Mouse (Mus musculus): ENCODE data around the gene Nr2f1. TPM values are rescaled to one million over a fixed set of nuclear protein-coding genes. Genes with fewer than 3 reads are reported as not detected.

Gene Nr2f1
- polyA plus RNA-seq, 1 experiment from 2014 or later: 5.2 TPM

DNA sequence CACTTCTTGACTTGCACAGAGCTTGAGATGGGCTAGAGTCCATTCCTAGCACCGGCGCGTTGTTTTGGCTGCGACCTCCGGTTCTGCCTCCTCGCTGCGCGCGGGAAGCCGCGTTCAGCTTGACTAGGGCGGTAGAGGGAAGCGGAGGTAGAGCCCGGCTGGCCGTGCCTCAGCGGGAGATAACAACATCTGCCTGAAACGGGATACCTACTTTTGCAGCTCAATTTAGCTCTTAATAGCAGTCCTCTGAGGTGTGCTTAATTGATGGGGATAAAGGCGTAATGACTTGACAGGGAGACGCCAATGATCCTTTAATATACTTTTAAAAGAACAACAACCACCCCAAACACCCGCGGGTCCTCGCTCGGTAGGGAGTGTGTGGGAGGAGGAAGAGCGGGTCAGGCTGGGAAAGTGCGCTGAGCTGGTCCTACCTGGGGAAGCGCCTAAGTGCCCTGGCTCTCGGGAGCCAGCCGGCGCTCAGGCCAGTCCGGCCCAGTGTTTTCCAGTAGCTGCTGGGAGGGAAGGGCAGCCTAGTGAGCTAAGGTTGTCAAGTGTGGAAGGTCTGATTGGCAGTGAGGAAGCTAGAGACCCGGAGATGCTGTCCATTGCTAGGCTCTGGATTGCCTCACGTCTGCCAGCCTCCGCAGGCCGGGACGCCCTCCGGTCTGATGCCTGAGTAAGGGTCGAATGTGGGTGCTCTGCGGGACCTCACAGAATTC lies 10.6 kb upstream of the Nr2f1 start:
- peak overlapping the region; percentile 59 for H3K4me2 ChIP-seq (ENCODE audit: low read length)
- H3K9me3 ChIP-seq (ENCODE audit: control insufficient read depth, low read length): no peaks in the 10 kb centered on the region
- 1% methylated on average over 38 of the region's 38 CpGs for WGBS
- H3K36me3 ChIP-seq (ENCODE audit: control insufficient read depth, insufficient read depth, low read length): no peaks in the 10 kb centered on the region
- peak overlapping the region; percentile 1; the same call in 1 of the 2 replicates for H3K9ac ChIP-seq (ENCODE audit: low read length)
- H3K27me3 ChIP-seq (replicated peaks; ENCODE audit: control insufficient read depth, insufficient read depth, low read length): peaks cover 62% of the 10 kb centered on the region
- no peak overlapping the region for H3K27ac ChIP-seq (ENCODE audit: low read depth)
- ATAC-seq (replicated peaks; ENCODE audit: low FRiP score, low TSS enrichment, low read depth): peak; percentile 40; the same call in 1 of the 2 replicates
- H3K4me1 ChIP-seq (replicated peaks; ENCODE audit: control insufficient read depth, insufficient read depth, low read length): no peaks in the 10 kb centered on the region
- H3K4me3 ChIP-seq (ENCODE audit: low read depth, low read length): peak overlapping the region; percentile 25
- peak; percentile 68 for DNase-seq (ENCODE audit: low spot score)

DNA sequence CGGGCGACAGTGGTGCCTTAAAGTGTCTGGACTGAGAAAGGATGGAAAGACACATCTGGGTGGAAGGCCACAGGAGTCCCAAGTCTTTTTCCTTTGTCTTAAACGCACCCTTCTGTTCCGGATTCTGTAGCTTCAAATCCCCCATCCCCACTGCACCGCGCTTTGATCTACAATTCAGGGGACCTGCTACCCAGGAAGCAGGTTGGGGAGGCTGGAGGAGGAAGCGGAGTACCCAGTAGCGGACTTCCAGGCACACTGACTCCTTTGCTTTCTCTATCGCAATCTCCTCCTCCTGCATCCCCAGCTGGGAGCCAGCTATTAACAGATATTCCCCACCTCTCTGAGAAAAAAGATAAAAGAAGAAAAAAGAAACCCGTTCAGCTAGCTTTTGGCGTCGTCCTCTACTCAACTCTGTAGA lies 10.1 kb upstream of the Nr2f1 start:
- no peak overlapping the region for H3K27ac ChIP-seq (ENCODE audit: low read depth)
- no peak overlapping the region for H3K9ac ChIP-seq (ENCODE audit: low read length)
- no peaks in the 10 kb centered on the region for H3K9me3 ChIP-seq (ENCODE audit: control insufficient read depth, low read length)
- no peaks in the 10 kb centered on the region for H3K4me1 ChIP-seq (replicated peaks; ENCODE audit: control insufficient read depth, insufficient read depth, low read length)
- no peak for ATAC-seq (replicated peaks; ENCODE audit: low FRiP score, low TSS enrichment, low read depth)
- WGBS: 6% methylated on average over 12 of the region's 12 CpGs
- no peaks in the 10 kb centered on the region for H3K36me3 ChIP-seq (ENCODE audit: control insufficient read depth, insufficient read depth, low read length)
- peak overlapping the region; percentile 59 for H3K4me2 ChIP-seq (ENCODE audit: low read length)
- H3K4me3 ChIP-seq (ENCODE audit: low read depth, low read length): peak overlapping the region; percentile 25
- H3K27me3 ChIP-seq (replicated peaks; ENCODE audit: control insufficient read depth, insufficient read depth, low read length): peaks cover 68% of the 10 kb centered on the region
- DNase-seq (ENCODE audit: low spot score): no peak

DNA sequence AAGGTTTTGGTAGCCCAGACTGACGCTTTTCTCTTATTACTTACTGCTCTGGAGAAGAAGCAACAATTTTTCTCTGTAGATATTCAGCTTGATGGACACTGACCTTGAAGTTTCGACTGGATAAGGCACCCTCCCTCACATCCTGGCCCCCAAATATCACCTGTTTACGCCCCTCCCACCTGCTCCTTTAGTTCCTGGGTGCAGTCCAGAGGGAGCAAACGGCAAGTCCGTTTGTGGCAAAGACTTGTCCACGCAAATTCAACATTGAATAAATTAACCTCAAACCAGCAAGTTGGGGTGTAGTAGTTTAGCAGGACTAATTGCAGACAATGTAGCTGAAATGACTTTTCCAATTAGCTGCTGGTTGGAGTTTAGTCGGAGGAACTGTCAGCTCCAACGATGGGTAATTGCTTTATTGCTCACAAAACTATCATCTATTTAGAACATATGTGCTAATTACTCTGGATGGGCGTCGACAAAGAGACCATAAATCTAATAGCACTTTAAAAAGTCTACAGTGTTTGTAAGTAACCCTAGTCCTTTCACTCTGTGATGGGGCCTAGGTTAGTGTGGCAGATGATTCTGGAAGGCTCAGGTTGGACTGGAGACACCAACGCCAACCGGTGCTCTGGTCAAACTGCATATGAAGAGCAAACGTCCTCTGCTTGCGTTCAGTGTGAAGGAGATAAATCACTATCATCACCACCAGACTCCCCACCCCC lies 9.3 kb upstream of the Nr2f1 start:
- WGBS: 39% methylated on average over 14 of the region's 14 CpGs
- peaks cover 75% of the 10 kb centered on the region for H3K27me3 ChIP-seq (replicated peaks; ENCODE audit: control insufficient read depth, insufficient read depth, low read length)

GRCm38 (mm10) chr13:78207796-78208645 lies 8.5 kb upstream of the Nr2f1 start:
- peaks cover 75% of the 10 kb centered on the region for H3K27me3 ChIP-seq (replicated peaks; ENCODE audit: control insufficient read depth, insufficient read depth, low read length)
- no peak overlapping the region for H3K9ac ChIP-seq (ENCODE audit: low read length)
- no peaks in the 10 kb centered on the region for H3K9me3 ChIP-seq (ENCODE audit: control insufficient read depth, low read length)
- no peak overlapping the region for H3K4me3 ChIP-seq (ENCODE audit: low read depth, low read length)
- no peaks in the 10 kb centered on the region for H3K36me3 ChIP-seq (ENCODE audit: control insufficient read depth, insufficient read depth, low read length)
- no peak overlapping the region for H3K4me2 ChIP-seq (ENCODE audit: low read length)
- WGBS: 38% methylated on average over 12 of the region's 12 CpGs
- DNase-seq (ENCODE audit: low spot score) (no peak), ATAC-seq (replicated peaks; ENCODE audit: low FRiP score, low TSS enrichment, low read depth) (no peak)
- no peaks in the 10 kb centered on the region for H3K4me1 ChIP-seq (replicated peaks; ENCODE audit: control insufficient read depth, insufficient read depth, low read length)
- no peak overlapping the region for H3K27ac ChIP-seq (ENCODE audit: low read depth)

More for the DNA sequence above, 9.3 kb upstream of the Nr2f1 start:
- Histone ChIP-seq H3K4me2 (ENCODE audit: low read length) (no peak overlapping the region), H3K4me1 (replicated peaks; ENCODE audit: control insufficient read depth, insufficient read depth, low read length) (no peaks in the 10 kb centered on the region), H3K4me3 (ENCODE audit: low read depth, low read length) (no peak overlapping the region), H3K36me3 (ENCODE audit: control insufficient read depth, insufficient read depth, low read length) (no peaks in the 10 kb centered on the region), H3K9me3 (ENCODE audit: control insufficient read depth, low read length) (no peaks in the 10 kb centered on the region), H3K9ac (ENCODE audit: low read length) (no peak overlapping the region), H3K27ac (ENCODE audit: low read depth) (no peak overlapping the region)
- DNase-seq (ENCODE audit: low spot score) (no peak), ATAC-seq (replicated peaks; ENCODE audit: low FRiP score, low TSS enrichment, low read depth) (no peak)

DNA sequence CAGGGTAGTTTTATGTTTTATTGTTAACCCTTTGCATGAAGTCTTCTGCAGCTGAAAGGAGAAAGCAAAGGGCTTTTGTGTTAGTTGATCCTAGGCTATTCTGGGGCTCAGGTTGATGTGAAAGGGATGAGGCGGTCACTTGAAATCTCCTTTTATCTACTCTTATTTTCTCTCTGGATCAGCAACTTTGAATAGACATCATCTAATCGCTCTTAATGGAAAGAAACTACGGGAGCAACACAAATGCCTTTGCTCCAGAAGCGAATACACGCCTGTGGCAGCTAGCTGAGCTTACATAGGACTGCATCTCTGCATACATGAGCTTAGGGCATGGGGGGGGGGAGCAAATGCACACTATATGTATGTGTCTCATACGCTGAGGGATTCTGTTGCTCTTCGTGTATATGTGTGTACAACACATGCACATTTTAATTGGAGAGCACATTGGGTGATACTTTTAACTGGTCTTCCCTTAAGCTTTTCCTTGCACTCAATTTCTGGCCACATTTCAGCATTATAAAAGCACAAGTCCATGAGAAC lies 7.4 kb upstream of the Nr2f1 start:
- H3K4me2 ChIP-seq (ENCODE audit: low read length): no peak overlapping the region
- no peaks in the 10 kb centered on the region for H3K9me3 ChIP-seq (ENCODE audit: control insufficient read depth, low read length)
- 62% methylated on average over 7 of the region's 7 CpGs for WGBS
- ATAC-seq (replicated peaks; ENCODE audit: low FRiP score, low TSS enrichment, low read depth): no peak
- H3K36me3 ChIP-seq (ENCODE audit: control insufficient read depth, insufficient read depth, low read length): no peaks in the 10 kb centered on the region
- peaks cover 75% of the 10 kb centered on the region for H3K27me3 ChIP-seq (replicated peaks; ENCODE audit: control insufficient read depth, insufficient read depth, low read length)
- H3K9ac ChIP-seq (ENCODE audit: low read length): no peak overlapping the region
- H3K4me1 ChIP-seq (replicated peaks; ENCODE audit: control insufficient read depth, insufficient read depth, low read length): no peaks in the 10 kb centered on the region
- no peak overlapping the region for H3K27ac ChIP-seq (ENCODE audit: low read depth)
- H3K4me3 ChIP-seq (ENCODE audit: low read depth, low read length): no peak overlapping the region
- no peak for DNase-seq (ENCODE audit: low spot score)

GRCm38 (mm10) chr13:78205426-78205825 lies 5.9 kb upstream of the Nr2f1 start:
- no peak overlapping the region for H3K9ac ChIP-seq (ENCODE audit: low read length)
- no peaks in the 10 kb centered on the region for H3K9me3 ChIP-seq (ENCODE audit: control insufficient read depth, low read length)
- no peak overlapping the region for H3K4me3 ChIP-seq (ENCODE audit: low read depth, low read length)
- ATAC-seq (replicated peaks; ENCODE audit: low FRiP score, low TSS enrichment, low read depth): no peak
- DNase-seq (ENCODE audit: low spot score): no peak
- H3K4me2 ChIP-seq (ENCODE audit: low read length): no peak overlapping the region
- H3K36me3 ChIP-seq (ENCODE audit: control insufficient read depth, insufficient read depth, low read length): no peaks in the 10 kb centered on the region
- no peaks in the 10 kb centered on the region for H3K4me1 ChIP-seq (replicated peaks; ENCODE audit: control insufficient read depth, insufficient read depth, low read length)
- H3K27ac ChIP-seq (ENCODE audit: low read depth): no peak overlapping the region
- H3K27me3 ChIP-seq (replicated peaks; ENCODE audit: control insufficient read depth, insufficient read depth, low read length): peaks cover 68% of the 10 kb centered on the region

GRCm38 (mm10) chr13:78203348-78204061 lies 3.9 kb upstream of the Nr2f1 start:
- H3K4me2 ChIP-seq (ENCODE audit: low read length): peak overlapping the region; percentile 85
- DNase-seq (ENCODE audit: low spot score) (peak; percentile 78), ATAC-seq (replicated peaks; ENCODE audit: low FRiP score, low TSS enrichment, low read depth) (peak; percentile 9; the same call in 1 of the 2 replicates)
- no peaks in the 10 kb centered on the region for H3K4me1 ChIP-seq (replicated peaks; ENCODE audit: control insufficient read depth, insufficient read depth, low read length)
- H3K36me3 ChIP-seq (ENCODE audit: control insufficient read depth, insufficient read depth, low read length): no peaks in the 10 kb centered on the region
- peaks cover 55% of the 10 kb centered on the region for H3K27me3 ChIP-seq (replicated peaks; ENCODE audit: control insufficient read depth, insufficient read depth, low read length)
- H3K27ac ChIP-seq (ENCODE audit: low read depth): peak overlapping the region; percentile 77
- 1% methylated on average over 37 of the region's 37 CpGs for WGBS
- peak overlapping the region; percentile 67 for H3K4me3 ChIP-seq (ENCODE audit: low read depth, low read length)
- peak overlapping the region; percentile 50 for H3K9ac ChIP-seq (ENCODE audit: low read length)
- no peaks in the 10 kb centered on the region for H3K9me3 ChIP-seq (ENCODE audit: control insufficient read depth, low read length)

All from intestine, embryonic 14.5 days (tissue).